Mouse (Mus musculus) embryonic fibroblast, embryonic 13.5 days (primary cell): Measurements from ENCODE around the gene Ss18l2.

ENCODE experiments used
- CTCF ChIP-seq: IDR thresholded peaks from 2 replicates; pipeline ENCODE4 v1.5.1; 2011; ENCODE audit warnings: mild to moderate bottlenecking, control low read depth, low read length, moderate library complexity, borderline replicate concordance; ENCODE audit not compliant: insufficient read depth
- POLR2A ChIP-seq: IDR thresholded peaks from 2 replicates; pipeline ENCODE4 v1.6.1; 2011; ENCODE audit warnings: low read depth, mild to moderate bottlenecking, control low read depth, low read length, moderate library complexity

- TF ChIP-seq CTCF (no peak), POLR2A (no peak)
Observed at GRCm38 (mm10) chr9:121740490-121740889, 30.4 kb downstream of the Ss18l2 start.
